Mouse (Mus musculus): ENCODE data around the gene Rexo1. TPM values are rescaled to one million over a fixed set of nuclear protein-coding genes. Genes with fewer than 3 reads are reported as not detected.
A peak's percentile ranks its signal among the peaks of the same experiment; 100 is the strongest.

The Rexo1 gene
- total RNA-seq, 2 experiments from 2014 or later: 9.8 to 10.4 TPM

GRCm38 (mm10) chr10:80509412-80510272 lies 51.7 kb downstream of the Rexo1 start:
- intact Hi-C loops (cut with DNase I): loop anchor here (5.0 to 10.0 kb wide), 2 partner anchors 43 to 135 kb away; no protein-coding TSS in a partner anchor
- TF ChIP-seq CTCF (IDR thresholded peaks at IDR 0.05): peak; percentile 97
- Histone ChIP-seq H3K4me3 (peak overlapping the region; percentile 75), H3K27ac (peak overlapping the region; percentile 52)
- peak; percentile 82 for DNase-seq

GRCm38 (mm10) chr10:80506222-80506621 lies 55.1 kb downstream of the Rexo1 start:
- intact Hi-C loops (cut with DNase I): loop anchor here (10.0 kb wide), 1 partner anchor 131 kb away; no protein-coding TSS in a partner anchor
- peak; percentile 68 for TF ChIP-seq CTCF (IDR thresholded peaks at IDR 0.05)
- DNase-seq: peak; percentile 71
- Histone ChIP-seq H3K27ac (no peak overlapping the region), H3K4me3 (no peak overlapping the region)

GRCm38 (mm10) chr10:80504724-80505123 lies 56.6 kb downstream of the Rexo1 start:
- TF ChIP-seq CTCF (IDR thresholded peaks at IDR 0.05): no peak
- intact Hi-C loops (cut with DNase I): loop anchor here (10.0 kb wide), 1 partner anchor 130 kb away; no protein-coding TSS in a partner anchor
- DNase-seq: no peak
- Histone ChIP-seq H3K4me3 (no peak overlapping the region), H3K27ac (no peak overlapping the region)

- intact Hi-C loops (cut with DNase I): loop anchor here (10.0 kb wide), 1 partner anchor 129 kb away; no protein-coding TSS in a partner anchor
- H3K4me3 ChIP-seq: no peak overlapping the region
- H3K27ac ChIP-seq: no peak overlapping the region
- DNase-seq: no peak
- TF ChIP-seq CTCF (IDR thresholded peaks at IDR 0.05): no peak
Measured at GRCm38 (mm10) chr10:80503599-80504220, 57.6 kb downstream of the Rexo1 start.

GRCm38 (mm10) chr10:80502819-80503314 lies 58.5 kb downstream of the Rexo1 start:
- H3K27ac ChIP-seq: no peak overlapping the region
- H3K4me3 ChIP-seq: no peak overlapping the region
- intact Hi-C loops (cut with DNase I): loop anchor here (10.0 kb wide), 1 partner anchor 128 kb away; no protein-coding TSS in a partner anchor
- TF ChIP-seq CTCF (IDR thresholded peaks at IDR 0.05): no peak
- no peak for DNase-seq

GRCm38 (mm10) chr10:80502291-80502690 lies 59.1 kb downstream of the Rexo1 start:
- no peak overlapping the region for H3K27ac ChIP-seq
- intact Hi-C loops (cut with DNase I): loop anchor here (10.0 kb wide), 1 partner anchor 127 kb away; no protein-coding TSS in a partner anchor
- no peak for DNase-seq
- no peak for TF ChIP-seq CTCF (IDR thresholded peaks at IDR 0.05)
- H3K4me3 ChIP-seq: no peak overlapping the region

- TF ChIP-seq CTCF (IDR thresholded peaks at IDR 0.05): no peak
Measured at GRCm38 (mm10) chr10:80496421-80496820, 64.9 kb downstream of the Rexo1 start.

GRCm38 (mm10) chr10:80495901-80496300 lies 65.5 kb downstream of the Rexo1 start:
- TF ChIP-seq CTCF (IDR thresholded peaks at IDR 0.05): no peak
- DNase-seq: no peak
- Histone ChIP-seq H3K4me3 (peak overlapping the region; percentile 44), H3K27ac (no peak overlapping the region)
- intact Hi-C loops (cut with DNase I): loop anchor here (2.0 kb wide), 1 partner anchor 19 kb away; no protein-coding TSS in a partner anchor

More at GRCm38 (mm10) chr10:80496421-80496820, 64.9 kb downstream of the Rexo1 start:
- Histone ChIP-seq H3K27ac (no peak overlapping the region), H3K4me3 (peak overlapping the region; percentile 44; the same call in 1 of the 2 replicates)
- intact Hi-C loops (cut with DNase I): no loop called here
- DNase-seq: no peak

- intact Hi-C loops (cut with DNase I): loop anchor here (2.0 kb wide), 1 partner anchor 18 kb away; no protein-coding TSS in a partner anchor
- 0 out of 2 replicates have a peak, but pooled peaks have one; percentile 4 for TF ChIP-seq CTCF (IDR thresholded peaks at IDR 0.05)
- peak within 1 kb of the TSS; percentile 68 for H3K4me3 ChIP-seq
- no peak within 1 kb of the TSS for H3K27ac ChIP-seq
- DNase-seq: peak; percentile 62
Measured at GRCm38 (mm10) chr10:80494732-80495131, 66.6 kb downstream of the Rexo1 start, which contains the start of gene Onecut3. Gene Onecut3 (plus strand): TSS chr10:80494835.

Small RNA genes lying within 50 kb of the gene (microRNA-seq; reads per million reads assigned to microRNA genes)
- not detected for gene Mir6912

Other genes starting within 250 kb of the Rexo1 start
- gene 2310011J03Rik, start 241.0 kb downstream of the Rexo1 start, total RNA-seq (2021): 1 to 10 TPM; 5.7 to 8.1 TPM
- gene Pcsk4, start 232.1 kb downstream of the Rexo1 start, total RNA-seq (2021): 1 to 10 TPM in 1 of 2 experiments, under 1 TPM in 1; 0.84 to 1.0 TPM
- gene Reep6, start 231.6 kb downstream of the Rexo1 start, total RNA-seq (2021): 1 to 10 TPM; 1.5 to 2.5 TPM
- 10 to 100 TPM; 26.2 to 43.3 TPM for gene Adamtsl5, start 213.1 kb downstream of the Rexo1 start, total RNA-seq (2021)
- under 1 TPM; 0.10 to 0.45 TPM for gene Plk5, start 205.1 kb downstream of the Rexo1 start, total RNA-seq (2021)
- gene Mex3d, start 173.9 kb downstream of the Rexo1 start, total RNA-seq (2021): 1 to 10 TPM; 4.7 to 5.1 TPM
- 100 to 1,000 TPM; 105 to 116 TPM for gene Mbd3, start 162.0 kb downstream of the Rexo1 start, total RNA-seq (2021)
- gene Uqcr11, start 154.7 kb downstream of the Rexo1 start, total RNA-seq (2021): 1,000 to 10,000 TPM in 1 of 2 experiments, 100 to 1,000 TPM in 1; 776 to 1,068 TPM
- 10 to 100 TPM; 11.1 to 12.0 TPM for gene Tcf3, start 127.9 kb downstream of the Rexo1 start, total RNA-seq (2021)
- not detected for gene Onecut3, start 66.7 kb downstream of the Rexo1 start, total RNA-seq (2021)
- gene Atp8b3, start 22.4 kb downstream of the Rexo1 start, total RNA-seq (2021): not detected
- gene Klf16, start 15.8 kb upstream of the Rexo1 start, total RNA-seq (2021): 1 to 10 TPM in 1 of 2 experiments, under 1 TPM in 1; 0.92 to 1.9 TPM
- gene Abhd17a, start 28.8 kb upstream of the Rexo1 start, total RNA-seq (2021): 10 to 100 TPM; 60.6 to 61.7 TPM
- 10 to 100 TPM; 17.0 to 17.5 TPM for gene Scamp4, start 41.3 kb upstream of the Rexo1 start, total RNA-seq (2021)
- gene Adat3, start 41.3 kb upstream of the Rexo1 start, total RNA-seq (2021): under 1 TPM; 0.48 to 0.89 TPM
- gene Gm49322, start 44.5 kb upstream of the Rexo1 start, total RNA-seq (2021): under 1 TPM; 0.28 to 0.38 TPM
- 100 to 1,000 TPM; 101 to 105 TPM for gene Csnk1g2, start 61.3 kb upstream of the Rexo1 start, total RNA-seq (2021)
- 10 to 100 TPM; 34.7 to 40.0 TPM for gene Btbd2, start 95.5 kb upstream of the Rexo1 start, total RNA-seq (2021)
- 100 to 1,000 TPM; 253 TPM for gene Mknk2, start 116.6 kb upstream of the Rexo1 start, total RNA-seq (2021)
- gene Mob3a, start 140.4 kb upstream of the Rexo1 start, total RNA-seq (2021): 1 to 10 TPM; 4.9 to 5.5 TPM
- 1 to 10 TPM; 2.6 to 3.0 TPM for gene Izumo4, start 140.6 kb upstream of the Rexo1 start, total RNA-seq (2021)
- gene Ap3d1, start 180.7 kb upstream of the Rexo1 start, total RNA-seq (2021): 10 to 100 TPM; 27.0 to 33.5 TPM
- 10 to 100 TPM; 19.9 to 23.1 TPM for gene Dot1l, start 193.6 kb upstream of the Rexo1 start, total RNA-seq (2021)
- 10 to 100 TPM; 28.9 to 29.1 TPM for gene Sf3a2, start 236.6 kb upstream of the Rexo1 start, total RNA-seq (2021)
- 10 to 100 TPM; 22.3 to 29.8 TPM for gene Plekhj1, start 237.1 kb upstream of the Rexo1 start, total RNA-seq (2021)
- gene Amh, start 243.7 kb upstream of the Rexo1 start, total RNA-seq (2021): under 1 TPM; 0.38 to 0.98 TPM

Measured in gastrocnemius, adult 2 months (tissue).